Mouse (Mus musculus) embryonic stem cell, embryonic (primary cell): Measurements from ENCODE around the gene Csnk2b.

ENCODE experiments used
- CTCF ChIA-PET, 4 experiments: fragments of 300-600 bp in 2 of 4; fragments of 350-600 bp in 2 of 4; sonication (Branson Sonifier 250); formaldehyde crosslinking; loops; one replicate each; lab custom pipeline; 2022; ENCODE audit warnings: inconsistent platforms in 2 of 4; lab: Charles Lee
- POLR2A ChIA-PET, 4 experiments: fragments of 300-600 bp in 2 of 4; fragments of 350-600 bp in 2 of 4; sonication (Branson Sonifier 250); formaldehyde crosslinking; loops; one replicate each; lab custom pipeline; 2022; ENCODE audit warnings: antibody characterized with exemption in 4 of 4, inconsistent platforms in 1 of 4; lab: Charles Lee

Gene Csnk2b

GRCm38 (mm10) chr17:35120745-35121142 is 1.1 kb downstream of the Csnk2b start:
- CTCF ChIA-PET: interaction anchor here (0.5 to 2.1 kb wide), 15 partner anchors 11 to 137 kb away, joined by 3 to 9 read pairs (median 4); partner anchors contain the start of gene Atp6v1g2 (in 1 of the 4)

DNA sequence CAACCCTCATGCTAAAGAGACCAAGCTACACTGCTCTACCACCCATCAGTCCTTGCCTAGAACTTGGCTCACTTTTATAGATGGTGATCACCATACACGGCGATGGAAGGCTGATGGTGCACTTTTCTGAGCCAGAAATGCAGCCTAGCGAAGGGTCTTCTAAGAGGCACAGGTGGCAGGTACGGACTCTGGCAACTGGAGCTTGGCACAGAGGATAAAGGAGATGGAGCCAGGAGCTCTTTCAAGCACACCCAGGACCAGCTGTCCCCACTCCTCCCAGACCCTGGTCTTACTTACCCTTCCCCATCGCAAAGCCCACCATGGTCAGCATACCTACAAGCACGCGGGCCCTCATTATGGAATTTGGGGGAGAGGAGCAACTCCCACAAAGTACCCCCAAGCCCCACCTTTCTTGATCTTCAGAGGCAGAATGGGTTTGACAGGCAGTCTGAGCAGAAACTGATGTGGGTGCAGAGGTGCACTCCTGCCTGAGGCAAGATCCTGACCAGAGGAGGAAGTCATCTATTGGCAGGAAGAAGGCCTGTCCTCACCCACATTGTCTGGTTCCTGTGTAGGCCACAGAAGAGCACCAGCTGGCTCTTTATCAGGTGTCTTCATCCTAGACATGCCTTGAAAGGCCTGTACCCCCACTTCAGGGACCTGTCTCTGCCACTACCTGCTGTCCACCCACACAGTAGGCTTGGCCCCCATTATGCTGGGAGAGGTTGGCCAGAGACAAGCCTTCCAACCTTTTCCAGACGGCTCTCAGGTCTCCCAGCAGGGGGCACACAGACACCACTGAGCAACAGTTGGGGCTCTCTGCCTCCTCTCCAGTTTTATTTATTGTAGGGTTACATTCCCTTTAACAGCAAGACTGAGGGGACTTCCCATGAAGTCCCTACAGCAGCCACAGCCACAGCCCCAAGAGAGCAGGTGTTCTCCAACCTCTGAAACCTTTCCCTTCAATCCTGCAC is 6.5 kb downstream of the Csnk2b start, which contains the start of gene Ly6g5b:
Gene Ly6g5b (minus strand): TSS at position 383 of the 974 bp plus-strand sequence.
- POLR2A ChIA-PET: interaction anchor here in 2 of 4 experiments (0.7 to 2.3 kb wide), 6 partner anchors 9 to 51 kb away, joined by 3 to 15 read pairs (median 3); partner anchors contain the start of gene D17H6S53E (in 1 of the 2)
- CTCF ChIA-PET: interaction anchor here in 3 of 4 experiments (0.6 to 1.4 kb wide), 3 partner anchors 12 to 159 kb away, joined by 3 read pairs; no protein-coding TSS in a partner anchor

More at GRCm38 (mm10) chr17:35120745-35121142, 1.1 kb downstream of the Csnk2b start:
- POLR2A ChIA-PET: interaction anchor here (0.6 to 4.4 kb wide), 62 partner anchors 9 to 476 kb away, joined by 3 to 43 read pairs (median 4); partner anchors contain the start of genes Abhd16a (in 2 of the 4), Apom (in 2 of the 4), Ddx39b (in 2 of the 4) and Bag6 (in 1 of the 4)

GRCm38 (mm10) chr17:35111774-35112173 is 10.1 kb downstream of the Csnk2b start:
- POLR2A ChIA-PET: interaction anchor here in 2 of 4 experiments (0.6 to 3.7 kb wide), 10 partner anchors 9 to 159 kb away, joined by 3 to 19 read pairs (median 4); partner anchors contain the start of genes Csnk2b (in 2 of the 2), D17H6S53E (in 2 of the 2), Gpank1 (in 2 of the 2) and Apom (in 1 of the 2)
- CTCF ChIA-PET: interaction anchor here in 3 of 4 experiments (0.6 to 2.4 kb wide), 4 partner anchors 10 to 885 kb away, joined by 3 to 6 read pairs (median 5); no protein-coding TSS in a partner anchor

GRCm38 (mm10) chr17:35108097-35108496 is 13.8 kb downstream of the Csnk2b start, which contains the start of gene Ly6g5c:
Gene Ly6g5c, plus strand, starts transcription at chr17:35108279.
- CTCF ChIA-PET: interaction anchor here in 2 of 4 experiments (0.5 to 1.0 kb wide), 3 partner anchors 11 to 102 kb away, joined by 7 to 14 read pairs (median 8); no protein-coding TSS in a partner anchor
- POLR2A ChIA-PET: interaction anchor here in 3 of 4 experiments (0.6 to 1.9 kb wide), 9 partner anchors 9 to 1152 kb away, joined by 3 to 10 read pairs (median 4); partner anchors contain the start of genes Csnk2b (in 1 of the 3) and Gpank1 (in 1 of the 3)

- CTCF ChIA-PET: interaction anchor here in 2 of 4 experiments (0.7 to 3.3 kb wide), 5 partner anchors 85 to 408 kb away, joined by 3 to 16 read pairs (median 4); no protein-coding TSS in a partner anchor
- POLR2A ChIA-PET: interaction anchor here in 3 of 4 experiments (0.5 to 2.4 kb wide), 16 partner anchors 8 to 987 kb away, joined by 3 to 13 read pairs (median 3); partner anchors contain the start of genes Gpank1 (in 1 of the 3) and H2-DMa (in 1 of the 3)
Measured at GRCm38 (mm10) chr17:35106522-35106921, 15.3 kb downstream of the Csnk2b start.

DNA sequence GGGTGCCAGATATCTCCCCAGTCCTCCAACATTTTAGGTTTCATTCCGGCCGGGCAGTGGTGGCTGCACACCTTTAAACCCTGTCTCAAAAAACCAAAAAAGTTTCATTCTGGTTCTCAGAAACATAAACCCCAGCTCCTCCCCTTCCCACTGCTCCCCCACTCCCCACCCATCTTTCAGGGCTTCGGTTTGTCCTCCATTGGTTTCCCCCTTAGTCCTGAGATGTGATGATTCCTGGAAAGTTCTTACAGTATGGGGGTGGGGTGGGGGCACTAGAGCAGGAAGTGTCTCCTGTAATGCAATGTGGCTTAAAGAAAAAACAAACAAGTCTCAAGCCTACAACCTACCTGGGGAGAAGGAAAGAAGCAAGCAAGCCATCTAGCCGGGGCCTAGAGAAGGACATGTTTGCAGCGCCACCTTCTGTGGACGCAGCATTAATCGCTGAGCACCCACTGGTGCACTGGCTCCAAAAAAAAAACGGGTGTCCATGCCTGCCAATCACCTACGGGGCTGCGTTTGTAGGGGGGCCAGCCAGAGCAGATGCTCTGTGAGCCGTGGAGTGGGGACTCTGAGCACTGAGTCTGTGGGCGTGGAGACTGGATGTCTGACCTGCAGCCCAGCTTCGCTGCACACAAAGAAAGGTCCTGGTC is 16.0 kb downstream of the Csnk2b start:
- CTCF ChIA-PET: interaction anchor here in 3 of 4 experiments (0.7 to 3.3 kb wide), 6 partner anchors 9 to 408 kb away, joined by 3 to 16 read pairs (median 5); no protein-coding TSS in a partner anchor

GRCm38 (mm10) chr17:35104754-35105153 is 17.1 kb downstream of the Csnk2b start:
- POLR2A ChIA-PET: interaction anchor here (0.5 to 1.4 kb wide), 5 partner anchors 11 to 458 kb away, joined by 3 to 6 read pairs (median 4); partner anchors contain the start of genes Atf6b (in 1 of the 4) and Ly6g6f (in 1 of the 4)

More for the DNA sequence above, 16.0 kb downstream of the Csnk2b start:
- POLR2A ChIA-PET: interaction anchor here in 3 of 4 experiments (0.6 to 2.4 kb wide), 10 partner anchors 9 to 987 kb away, joined by 3 to 13 read pairs (median 4); partner anchors contain the start of genes Gpank1 (in 1 of the 3) and H2-DMa (in 1 of the 3)

GRCm38 (mm10) chr17:35104079-35104478 is 17.8 kb downstream of the Csnk2b start:
- CTCF ChIA-PET: interaction anchor here in 2 of 4 experiments (0.6 to 3.3 kb wide), 2 partner anchors 83 kb away, joined by 3 to 16 read pairs; no protein-coding TSS in a partner anchor
- POLR2A ChIA-PET: interaction anchor here in 3 of 4 experiments (0.8 to 1.4 kb wide), 4 partner anchors 10 to 50 kb away, joined by 3 to 4 read pairs (median 3); partner anchors contain the start of genes Gpank1 (in 1 of the 3) and Ly6g6f (in 1 of the 3)

More at GRCm38 (mm10) chr17:35104754-35105153, 17.1 kb downstream of the Csnk2b start:
- CTCF ChIA-PET: interaction anchor here in 2 of 4 experiments (1.4 to 3.3 kb wide), 3 partner anchors 8 to 83 kb away, joined by 6 to 16 read pairs (median 10); no protein-coding TSS in a partner anchor

GRCm38 (mm10) chr17:35103221-35103690 is 18.6 kb downstream of the Csnk2b start:
- CTCF ChIA-PET: interaction anchor here in 1 of 4 experiments (1.4 to 1.6 kb wide), 2 partner anchors 11 to 82 kb away, joined by 3 to 5 read pairs; no protein-coding TSS in a partner anchor
- POLR2A ChIA-PET: interaction anchor here in 2 of 4 experiments (0.6 to 4.7 kb wide), 8 partner anchors 8 to 151 kb away, joined by 3 to 13 read pairs (median 4); partner anchors contain the start of genes Gpank1 (in 1 of the 2) and Ly6g5b (in 1 of the 2)

- ChIA-PET POLR2A (interaction anchor here in 2 of 4 experiments (0.6 to 4.7 kb wide), 12 partner anchors 9 to 150 kb away, joined by 3 to 13 read pairs (median 4); partner anchors contain the start of genes Apom (in 1 of the 2), Csnk2b (in 1 of the 2), Gpank1 (in 1 of the 2) and Msh5 (in 1 of the 2)), CTCF (interaction anchor here in 1 of 4 experiments (0.8 to 1.6 kb wide), 4 partner anchors 10 to 81 kb away, joined by 3 to 5 read pairs (median 4); no protein-coding TSS in a partner anchor)
Measured at GRCm38 (mm10) chr17:35102299-35102698, 19.6 kb downstream of the Csnk2b start.

DNA sequence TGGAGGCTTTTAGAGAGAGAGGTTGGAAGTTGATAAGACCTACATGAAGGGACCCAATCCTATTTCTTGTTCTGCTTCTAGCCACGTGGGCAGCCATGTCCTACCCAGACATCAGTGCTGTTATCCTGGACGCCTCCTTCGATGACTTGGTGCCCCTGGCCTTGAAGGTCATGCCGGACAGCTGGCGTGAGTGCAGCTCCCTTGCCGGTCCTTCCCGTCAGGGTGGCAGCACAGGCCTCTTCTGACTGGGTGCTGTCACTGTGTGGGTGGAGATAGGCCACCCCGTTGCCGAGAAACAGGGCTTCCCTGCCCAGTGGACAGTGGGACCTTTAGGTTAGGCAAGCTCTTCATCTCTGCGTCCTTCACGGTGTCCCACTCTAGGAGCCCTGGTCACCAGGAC is 20.7 kb downstream of the Csnk2b start:
- ChIA-PET POLR2A (interaction anchor here in 3 of 4 experiments (0.7 to 4.7 kb wide), 11 partner anchors 10 to 148 kb away, joined by 3 to 13 read pairs (median 5); partner anchors contain the start of genes Apom (in 1 of the 3), Csnk2b (in 1 of the 3), D17H6S53E (in 1 of the 3) and Gpank1 (in 1 of the 3)), CTCF (interaction anchor here in 2 of 4 experiments (0.8 to 1.6 kb wide), 4 partner anchors 11 to 80 kb away, joined by 3 to 5 read pairs (median 4); no protein-coding TSS in a partner anchor)

DNA sequence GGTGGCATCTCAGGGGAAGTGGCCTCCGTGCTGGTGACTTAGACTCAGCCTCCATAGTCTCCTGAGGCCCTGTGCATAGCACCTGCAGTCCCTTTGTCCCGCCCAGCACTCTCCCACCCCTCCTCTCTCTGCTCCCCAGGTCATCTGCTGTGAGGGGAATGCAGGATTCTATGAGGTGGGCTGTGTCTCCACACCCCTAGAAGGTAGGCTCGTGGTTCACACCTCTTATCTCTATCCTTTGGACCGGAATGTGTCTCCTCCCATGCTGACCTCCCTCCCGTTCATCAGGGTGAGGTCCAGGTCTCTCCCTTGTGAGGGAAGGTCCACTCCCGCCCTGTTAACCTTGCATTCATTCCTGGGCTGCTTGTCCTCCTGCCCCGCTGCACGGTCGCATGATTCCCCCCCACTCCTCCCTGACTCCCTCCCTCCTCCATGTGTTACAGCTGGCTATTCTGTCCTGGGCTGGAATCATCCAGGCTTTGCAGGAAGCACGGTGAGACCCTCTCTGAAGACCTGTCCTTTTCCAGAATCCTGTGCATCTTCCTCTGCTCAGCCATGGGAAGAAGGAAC is 21.6 kb downstream of the Csnk2b start:
- ChIA-PET CTCF (interaction anchor here in 2 of 4 experiments (0.6 to 4.6 kb wide), 4 partner anchors 13 to 149 kb away, joined by 5 to 28 read pairs (median 6); partner anchors contain the start of genes Abhd16a (in 1 of the 2) and Ly6g6f (in 1 of the 2)), POLR2A (interaction anchor here in 3 of 4 experiments (0.5 to 4.7 kb wide), 12 partner anchors 10 to 148 kb away, joined by 3 to 13 read pairs (median 4); partner anchors contain the start of genes Apom (in 1 of the 3), Clic1 (in 1 of the 3), D17H6S53E (in 1 of the 3) and Ddah2 (in 1 of the 3))

GRCm38 (mm10) chr17:35097164-35097655 is 24.6 kb downstream of the Csnk2b start:
- POLR2A ChIA-PET: interaction anchor here in 3 of 4 experiments (0.5 to 2.6 kb wide), 44 partner anchors 8 to 147 kb away, joined by 3 to 13 read pairs (median 4); partner anchors contain the start of genes D17H6S53E (in 2 of the 3), Ddx39b (in 2 of the 3), Ly6g6e (in 2 of the 3) and Sapcd1 (in 2 of the 3)

GRCm38 (mm10) chr17:35096597-35096996 is 25.3 kb downstream of the Csnk2b start:
- ChIA-PET POLR2A (interaction anchor here in 3 of 4 experiments (0.5 to 2.6 kb wide), 36 partner anchors 8 to 146 kb away, joined by 3 to 13 read pairs (median 5); partner anchors contain the start of genes D17H6S53E (in 2 of the 3), Ly6g6e (in 2 of the 3), Sapcd1 (in 2 of the 3) and Abhd16a (in 1 of the 3)), CTCF (interaction anchor here in 2 of 4 experiments (0.6 to 4.6 kb wide), 21 partner anchors 9 to 667 kb away, joined by 3 to 28 read pairs (median 4); partner anchors contain the start of genes Gpank1 (in 2 of the 2), Abhd16a (in 1 of the 2), Ly6g6f (in 1 of the 2) and Msh5 (in 1 of the 2))

More at GRCm38 (mm10) chr17:35097164-35097655, 24.6 kb downstream of the Csnk2b start:
- CTCF ChIA-PET: interaction anchor here in 2 of 4 experiments (0.6 to 4.6 kb wide), 23 partner anchors 8 to 666 kb away, joined by 3 to 28 read pairs (median 4); partner anchors contain the start of genes Gpank1 (in 2 of the 2), Abhd16a (in 1 of the 2), Ly6g5c (in 1 of the 2) and Ly6g6f (in 1 of the 2)
